Mouse (Mus musculus) liver, postnatal 0 days (tissue): ENCODE results near the gene 4933415A04Rik.

Source experiments
- CTCF ChIP-seq: sonication (generic); IDR thresholded peaks from 2 replicates; pipeline ENCODE4 v1.5.1; 2016; ENCODE audit warnings: antibody characterized with exemption, low read depth
- EP300 ChIP-seq: IDR thresholded peaks from 2 replicates; pipeline ENCODE4 v1.6.1; 2016; ENCODE audit warnings: antibody characterized with exemption, low read depth, mild to moderate bottlenecking

GRCm38 (mm10) chr11:43575376-43576151 is 11.3 kb upstream of the 4933415A04Rik start:
- TF ChIP-seq CTCF (no peak), EP300 (no peak)
